Mouse (Mus musculus) MEL (cell line): Measurements from ENCODE around the gene Adamtsl3. TPM values are rescaled to one million over a fixed set of nuclear protein-coding genes. Genes with fewer than 3 reads are reported as not detected.

Source experiments
- DNase-seq: peaks from one replicate; pipeline ENCODE4 v3.0.0; 2011; ENCODE audit warnings: low read depth, low spot score
- H3K27ac ChIP-seq: 2 replicates; pipeline ENCODE4 v1.5.1; 2012; ENCODE audit warnings: low read depth, mild to moderate bottlenecking, control low read depth, low read length, moderate library complexity; ENCODE audit not compliant: control insufficient read depth
- H3K27me3 ChIP-seq, 2 experiments: fragments of 150-350 bp in 1 of 2; sonication (generic) in 1 of 2; 2 replicates each; pipeline ENCODE4 v1.6.1; 2012; ENCODE audit warnings: low read length in 2 of 2, mild to moderate bottlenecking in 2 of 2, improper control_type of control experiment in 1 of 2, moderate library complexity in 1 of 2; ENCODE audit not compliant: insufficient read depth in 2 of 2, control insufficient read depth in 1 of 2
- H3K36me3 ChIP-seq, 2 experiments: 2 replicates each; pipeline ENCODE4 v1.6.1; 2012 to 2014; ENCODE audit warnings: low read length in 2 of 2, improper control_type of control experiment in 1 of 2, inconsistent platforms in 1 of 2, mild to moderate bottlenecking in 1 of 2; ENCODE audit not compliant: insufficient read depth in 2 of 2, control insufficient read depth in 1 of 2
- H3K4me1 ChIP-seq, 2 experiments: fragments of 150-350 bp in 1 of 2; sonication (generic) in 1 of 2; 2 replicates each; pipeline ENCODE4 v1.6.1; 2012; ENCODE audit warnings: low read length in 2 of 2, improper control_type of control experiment in 1 of 2, mild to moderate bottlenecking in 1 of 2; ENCODE audit not compliant: insufficient read depth in 2 of 2, control insufficient read depth in 1 of 2
- H3K4me3 ChIP-seq, 2 experiments: fragments of 150-350 bp in 1 of 2; sonication (generic) in 1 of 2; 2 replicates each; pipeline ENCODE4 v1.5.1; 2012; ENCODE audit warnings: low read depth in 2 of 2, low read length in 2 of 2, mild to moderate bottlenecking in 2 of 2, moderate library complexity in 2 of 2, control low read depth in 1 of 2, improper control_type of control experiment in 1 of 2; ENCODE audit not compliant: control insufficient read depth in 1 of 2, insufficient read depth in 1 of 2
- H3K79me2 ChIP-seq: 2 replicates; pipeline ENCODE4 v1.6.1; 2012; ENCODE audit warnings: mild to moderate bottlenecking, low read length, moderate library complexity; ENCODE audit not compliant: control insufficient read depth, poor library complexity, insufficient read depth
- H3K9ac ChIP-seq: 2 replicates; pipeline ENCODE4 v1.6.1; 2012; ENCODE audit warnings: low read depth, mild to moderate bottlenecking, control low read depth, low read length, moderate library complexity; ENCODE audit not compliant: control insufficient read depth, poor library complexity, severe bottlenecking
- H3K9me3 ChIP-seq: fragments of 150-350 bp; sonication (generic); replicated peaks from 2 replicates; pipeline ENCODE4 v1.6.1; 2012; ENCODE audit warnings: mild to moderate bottlenecking, low read length, improper control_type of control experiment, moderate library complexity; ENCODE audit not compliant: insufficient read depth
- BHLHE40 ChIP-seq: IDR thresholded peaks from 2 replicates; pipeline ENCODE4 v1.6.1; 2012; ENCODE audit warnings: low read depth, mild to moderate bottlenecking, inconsistent platforms, low read length, improper control_type of control experiment, borderline replicate concordance
- CTCF ChIP-seq, 3 experiments: IDR thresholded peaks in 2 of 3; conservative IDR thresholded peaks in 1 of 3; 2 replicates each; pipeline ENCODE4 v1.5.1; 2011 to 2012; ENCODE audit warnings: low read length in 3 of 3, low read depth in 2 of 3, mild to moderate bottlenecking in 2 of 3, improper control_type of control experiment in 1 of 3, inconsistent platforms in 1 of 3, mixed read lengths in 1 of 3, moderate library complexity in 1 of 3; ENCODE audit not compliant: control insufficient read depth in 1 of 3, insufficient read depth in 1 of 3, poor library complexity in 1 of 3, severe bottlenecking in 1 of 3
- E2F4 ChIP-seq: IDR thresholded peaks from 2 replicates; pipeline ENCODE4 v1.6.1; 2011; ENCODE audit warnings: low read depth, low read length, improper control_type of control experiment, borderline replicate concordance
- EP300 ChIP-seq, 2 experiments: IDR thresholded peaks; 2 replicates each; pipeline ENCODE4 v1.6.1; 2011; ENCODE audit warnings: improper control_type of control experiment in 2 of 2, low read length in 2 of 2, low read depth in 1 of 2, mild to moderate bottlenecking in 1 of 2
- ETS1 ChIP-seq: IDR thresholded peaks from 2 replicates; pipeline ENCODE4 v1.6.1; 2012; ENCODE audit warnings: low read depth, mild to moderate bottlenecking, inconsistent platforms, low read length, improper control_type of control experiment, moderate library complexity
- GATA1 ChIP-seq: IDR thresholded peaks from 2 replicates; pipeline ENCODE4 v1.6.1; 2011; ENCODE audit warnings: low read depth, low read length, improper control_type of control experiment
- HCFC1 ChIP-seq: IDR thresholded peaks from 2 replicates; pipeline ENCODE4 v1.6.1; 2012; ENCODE audit warnings: low read depth, mild to moderate bottlenecking, inconsistent platforms, low read length, improper control_type of control experiment, moderate library complexity
- JUND ChIP-seq: IDR thresholded peaks from 2 replicates; pipeline ENCODE4 v1.6.1; 2011; ENCODE audit warnings: low read depth, mild to moderate bottlenecking, improper control_type of control experiment, low read length
- MAFK ChIP-seq: IDR thresholded peaks from 2 replicates; pipeline ENCODE4 v1.6.1; 2011; ENCODE audit warnings: low read depth, mild to moderate bottlenecking, low read length, improper control_type of control experiment, borderline replicate concordance
- NELFE ChIP-seq: IDR thresholded peaks from 2 replicates; pipeline ENCODE4 v1.6.1; 2011; ENCODE audit warnings: low read depth, low read length, improper control_type of control experiment
- NRF1 ChIP-seq: IDR thresholded peaks from 2 replicates; pipeline ENCODE4 v1.6.1; 2014; ENCODE audit warnings: low read depth, mild to moderate bottlenecking, inconsistent platforms, low read length, improper control_type of control experiment, moderate library complexity; ENCODE audit not compliant: poor library complexity, insufficient read depth, severe bottlenecking
- RAD21 ChIP-seq: IDR thresholded peaks from 2 replicates; pipeline ENCODE4 v1.6.1; 2011; ENCODE audit warnings: mild to moderate bottlenecking, low read depth, low read length, improper control_type of control experiment
- RCOR1 ChIP-seq: IDR thresholded peaks from 2 replicates; pipeline ENCODE4 v1.6.1; 2012; ENCODE audit warnings: low read depth, mild to moderate bottlenecking, inconsistent platforms, low read length, improper control_type of control experiment
- TAL1 ChIP-seq: IDR thresholded peaks from 2 replicates; pipeline ENCODE4 v1.6.1; 2012; ENCODE audit warnings: mild to moderate bottlenecking, inconsistent platforms, low read length, moderate library complexity, mixed read lengths
- UBTF ChIP-seq: IDR thresholded peaks from 2 replicates; pipeline ENCODE4 v1.6.1; 2012; ENCODE audit warnings: low read depth, mild to moderate bottlenecking, inconsistent platforms, low read length, improper control_type of control experiment, moderate library complexity, borderline replicate concordance; ENCODE audit not compliant: insufficient read depth
- ZMIZ1 ChIP-seq: IDR thresholded peaks from 2 replicates; pipeline ENCODE4 v1.6.1; 2012; ENCODE audit warnings: low read depth, mild to moderate bottlenecking, inconsistent platforms, low read length, improper control_type of control experiment, moderate library complexity
- polyA plus RNA-seq, 2 experiments: library from polyadenylated mRNA; stranded (reverse) in 1 of 2; unstranded in 1 of 2; fragments of >175 nt in 1 of 2; fragments of >200 nt in 1 of 2; gene quantifications; 2 replicates each; pipeline versions ENCODE4 v1.2.1 to v1.2.4; 2012; ENCODE audit warnings: low replicate concordance in 2 of 2, low read depth in 1 of 2; ENCODE audit not compliant: insufficient read length in 2 of 2, insufficient read depth in 1 of 2, missing spikeins in 1 of 2
- total RNA-seq: library from RNA; depleted of rRNA; stranded (reverse); fragments of 300-350 nt; gene quantifications from 2 replicates; pipeline ENCODE4 v1.2.3, GENCODE M21; 2012

Adamtsl3 gene
- total and polyA plus RNA-seq, 3 experiments: not detected

DNA sequence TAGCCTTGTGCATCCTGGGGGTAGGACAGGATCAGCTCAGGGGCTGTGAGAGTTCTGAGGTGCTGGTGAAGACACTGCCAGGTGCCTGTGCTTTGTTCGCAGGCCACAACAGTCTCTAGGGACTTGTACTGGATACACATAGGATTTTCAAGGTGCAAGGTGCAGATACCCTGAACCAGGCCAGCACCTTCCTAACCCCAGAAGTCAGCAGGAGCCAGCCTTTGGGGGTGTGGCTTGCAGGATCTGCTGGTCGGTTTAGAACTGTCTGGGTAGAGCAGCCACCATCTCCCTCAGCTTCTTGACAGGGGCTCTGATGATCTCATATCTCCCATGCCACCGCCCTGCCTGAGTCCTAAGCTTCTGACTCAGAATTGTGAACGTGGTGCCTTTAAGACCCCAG is 5.7 kb upstream of the Adamtsl3 start:
- Histone ChIP-seq H3K9me3 (no peaks in the 10 kb centered on the region), H3K79me2 (no peaks in the 10 kb centered on the region), H3K9ac (no peak overlapping the region), H3K27me3 (no peaks in the 10 kb centered on the region), H3K4me1 (no peaks in the 10 kb centered on the region), H3K27ac (no peak overlapping the region), H3K36me3 (no peaks in the 10 kb centered on the region), H3K4me3 (no peak overlapping the region)
- DNase-seq: no peak
- TF ChIP-seq JUND (no peak), ZMIZ1 (no peak), HCFC1 (no peak)

DNA sequence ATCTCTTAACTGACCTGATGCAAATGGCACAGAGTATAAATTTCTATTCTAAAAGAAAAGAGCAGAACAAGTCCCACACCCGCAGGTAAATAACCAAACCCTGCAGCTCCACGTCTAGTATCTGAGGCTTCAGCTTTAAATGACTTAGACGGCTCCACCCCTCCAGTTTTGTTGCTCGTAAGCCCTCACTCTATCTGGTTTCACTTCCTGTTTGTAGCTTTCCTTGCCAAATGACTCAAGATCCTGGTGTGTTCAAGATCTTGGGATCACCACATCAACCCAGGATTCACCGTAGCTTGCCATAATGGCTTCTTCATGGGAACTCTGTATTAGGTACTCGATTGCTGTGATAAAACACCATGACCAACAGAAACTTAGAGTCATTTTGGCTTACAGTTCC is 4.6 kb upstream of the Adamtsl3 start:
- no peaks in the 10 kb centered on the region for H3K36me3 ChIP-seq
- H3K4me3 ChIP-seq: no peak overlapping the region
- no peaks in the 10 kb centered on the region for H3K9me3 ChIP-seq
- no peak overlapping the region for H3K27ac ChIP-seq
- no peak for DNase-seq
- no peaks in the 10 kb centered on the region for H3K79me2 ChIP-seq
- TF ChIP-seq JUND: no peak
- no peak for TF ChIP-seq GATA1
- TF ChIP-seq MAFK: no peak
- TF ChIP-seq CTCF (IDR thresholded peaks at IDR 0.05 in 2 of 3, conservative IDR thresholded peaks at IDR 0.05 in 1 of 3; ENCODE audit: control insufficient read depth in 1 of 3, insufficient read depth in 1 of 3, low read depth in 2 of 3, low read length in 3 of 3, poor library complexity in 1 of 3, severe bottlenecking in 1 of 3): no peak
- no peak for TF ChIP-seq EP300 (IDR thresholded peaks at IDR 0.05; ENCODE audit: low read depth in 1 of 2, low read length in 2 of 2)
- TF ChIP-seq RCOR1: no peak
- no peak for TF ChIP-seq ZMIZ1
- TF ChIP-seq ETS1: no peak
- TF ChIP-seq NRF1: no peak
- no peak for TF ChIP-seq UBTF
- TF ChIP-seq BHLHE40: no peak
- TF ChIP-seq RAD21: no peak
- TF ChIP-seq E2F4: no peak
- no peak for TF ChIP-seq HCFC1
- no peak for TF ChIP-seq NELFE
- no peak for TF ChIP-seq TAL1
- H3K4me1 ChIP-seq: no peaks in the 10 kb centered on the region
- H3K27me3 ChIP-seq: no peaks in the 10 kb centered on the region
- no peak overlapping the region for H3K9ac ChIP-seq
